Mouse (Mus musculus) left cerebral cortex, postnatal 14 days (tissue): ENCODE results near the gene Alkbh6. TPM values are rescaled to one million over a fixed set of nuclear protein-coding genes. Genes with fewer than 3 reads are reported as not detected.

Experiments
- DNase-seq, 2 experiments: peaks; one replicate each; pipeline ENCODE4 v3.0.0; 2021 to 2022; ENCODE audit warnings: low spot score in 2 of 2, mixed read lengths in 1 of 2
- intact Hi-C: fragments of 180-260 bp; cut with DNase I; formaldehyde crosslinking; loops from one replicate; pipeline ENCODE4 v1.15.1; 2025
- total RNA-seq, 2 experiments: library from RNA; stranded (reverse); gene quantifications; 2 replicates each; pipeline ENCODE4 v1.2.3; 2021

Alkbh6 gene
- total RNA-seq, 2 experiments from 2014 or later, result 53.4 to 55.3 TPM

DNA sequence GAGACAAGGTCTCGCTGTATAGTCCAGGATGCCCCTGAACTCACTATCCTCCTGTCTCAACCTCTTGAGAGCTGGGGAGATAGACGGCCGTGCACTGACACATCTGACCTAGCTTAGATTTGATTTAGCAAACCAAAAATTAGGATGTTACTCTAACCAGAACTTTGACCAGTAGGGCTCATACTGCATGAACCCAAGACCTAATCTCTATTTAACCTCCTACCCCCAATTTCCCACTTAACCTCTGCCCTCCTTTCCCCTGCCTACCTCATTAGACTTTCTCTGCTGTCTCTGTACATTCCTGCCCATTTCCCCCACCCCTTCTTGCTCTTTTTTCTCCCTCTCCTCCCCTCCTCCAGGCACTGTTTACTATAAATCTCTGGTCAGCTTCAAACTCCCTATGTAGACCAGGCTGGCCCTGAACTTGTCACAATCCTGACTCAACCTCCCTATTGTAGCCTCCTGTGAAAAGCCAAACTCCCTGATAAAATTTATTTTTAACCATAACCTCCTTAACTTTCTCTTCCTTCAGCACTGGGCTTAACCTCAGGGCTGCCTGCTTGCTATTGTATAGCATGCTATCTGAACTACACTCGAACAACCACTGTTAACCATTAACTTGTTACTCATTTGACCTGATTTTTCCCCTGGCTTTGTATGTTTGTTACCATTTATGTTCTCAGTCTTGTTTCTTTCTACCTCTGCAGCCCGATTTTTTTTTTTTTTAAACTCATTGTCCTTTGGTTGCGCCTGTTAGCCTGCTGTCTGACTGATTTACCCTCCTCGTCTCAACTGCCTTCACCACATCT lies 50.1 kb downstream of the Alkbh6 start:
- intact Hi-C loops, result no loop called here
- no peak for DNase-seq

DNA sequence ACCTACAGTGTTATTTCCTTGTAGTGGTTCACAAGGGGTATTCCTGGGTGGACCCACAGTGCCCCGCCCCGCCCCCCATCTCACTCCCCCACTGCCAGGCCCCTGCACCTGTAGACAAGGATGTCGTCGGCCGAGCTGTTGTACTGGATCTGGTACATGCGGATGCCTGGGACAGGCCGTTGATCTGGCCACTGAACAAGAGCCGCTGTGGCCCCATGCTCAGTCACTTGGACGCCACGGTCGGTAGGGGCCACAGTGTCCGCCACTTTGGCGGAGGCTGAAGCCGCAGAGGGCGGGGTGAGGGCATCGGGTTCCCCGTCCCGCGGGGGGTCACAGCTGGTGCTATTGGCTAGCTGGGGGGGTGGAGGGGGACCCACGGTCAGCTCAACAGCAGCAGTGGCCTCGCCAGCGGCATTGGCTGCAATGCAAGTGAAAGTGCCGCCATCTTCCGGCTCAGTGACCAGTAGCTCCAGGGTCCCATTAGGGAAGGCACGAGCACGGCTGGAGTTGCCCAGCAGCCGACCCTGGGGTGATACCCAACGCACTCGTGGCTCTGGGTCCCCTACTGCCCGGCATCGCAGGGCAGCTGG lies 50.9 kb downstream of the Alkbh6 start:
- DNase-seq, result no peak
- intact Hi-C loops, result no loop called here

DNA sequence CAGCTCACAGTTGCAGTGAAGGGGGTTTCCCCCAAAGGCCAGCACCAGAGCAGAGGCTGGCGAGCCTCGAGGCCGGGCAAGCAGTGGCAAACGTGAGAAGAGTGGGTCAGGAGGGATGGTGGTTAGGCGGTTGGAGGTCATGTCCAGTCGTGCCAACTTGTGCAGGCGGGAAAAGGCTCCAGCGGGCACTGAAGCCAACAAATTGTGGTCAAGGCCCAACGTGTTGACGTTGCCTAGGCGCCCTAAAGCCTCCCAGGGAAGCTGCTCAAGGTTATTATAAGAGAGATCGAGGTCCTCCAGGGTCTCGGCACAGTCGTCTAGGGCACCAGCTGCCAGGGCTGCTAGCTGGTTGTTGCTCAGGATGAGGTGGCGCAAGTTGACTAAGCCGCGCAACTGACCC lies 51.5 kb downstream of the Alkbh6 start:
- intact Hi-C loops, result no loop called here
- no peak for DNase-seq

DNA sequence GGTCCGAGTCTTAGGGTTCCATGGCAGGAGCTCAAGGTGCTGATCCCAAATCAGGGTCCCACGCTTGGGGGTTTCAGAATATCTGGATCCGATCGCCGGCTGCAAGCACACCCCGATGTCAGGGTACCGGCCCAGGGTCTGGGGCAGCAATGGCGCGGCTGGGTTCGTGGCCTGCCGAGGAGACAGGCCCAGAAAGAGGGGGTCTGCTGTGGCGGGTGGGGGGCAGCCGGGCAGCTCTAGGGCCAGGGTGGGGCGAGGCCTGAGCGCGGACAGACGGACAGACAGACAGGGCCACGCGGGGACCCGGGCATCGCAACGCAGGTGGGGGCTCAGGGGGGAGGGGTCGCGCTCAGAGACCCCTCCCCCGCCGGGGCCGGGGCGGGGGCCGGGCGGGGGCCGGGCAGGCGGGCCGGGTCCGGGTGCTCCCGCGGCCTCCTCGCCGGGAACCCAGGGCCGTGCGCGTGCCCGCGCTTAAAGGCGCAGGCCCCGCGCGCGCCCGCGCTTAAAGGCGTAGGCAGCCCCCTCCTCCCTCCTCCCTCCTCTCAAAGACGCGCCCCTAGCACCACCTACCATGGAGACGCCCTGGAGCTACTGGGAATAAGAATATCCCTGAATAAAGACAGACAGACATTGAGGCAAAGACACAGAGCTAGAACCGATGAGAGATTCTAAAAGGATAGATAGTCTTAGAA lies 54.3 kb downstream of the Alkbh6 start, which contains the start of gene Lrfn3:
Lrfn3 (minus strand) TSS at position 121 of the 692 bp plus-strand sequence.
- intact Hi-C loops, result no loop called here
- DNase-seq, result peak; percentile 77

DNA sequence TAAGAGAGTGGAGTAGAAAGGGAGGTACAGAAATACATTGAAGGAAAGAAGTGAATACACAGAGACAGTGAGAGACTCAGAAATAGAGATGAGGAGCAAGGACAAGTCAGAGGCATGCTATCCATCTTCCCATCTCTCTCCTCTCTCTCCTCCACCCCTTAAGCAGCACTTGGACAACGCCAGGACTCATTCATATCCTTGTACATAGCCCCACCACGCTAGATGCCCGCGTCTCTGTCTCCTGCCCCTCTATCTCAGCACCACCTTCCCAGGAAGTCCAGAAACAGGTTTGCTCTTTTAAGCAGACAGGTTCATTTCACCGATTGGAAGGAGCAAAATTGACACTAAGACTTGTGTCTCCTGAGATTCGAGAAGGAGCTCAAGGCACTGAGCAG lies 54.8 kb downstream of the Alkbh6 start:
- no peak for DNase-seq
- intact Hi-C loops, result no loop called here

Other genes starting within 250 kb of the Alkbh6 start
- 1 to 10 TPM; 2.7 to 4.3 TPM for gene Zfp82, start 235.8 kb upstream of the Alkbh6 start, total RNA-seq
- under 1 TPM in 1 of 2 experiments, not detected in 1; 0.59 TPM for gene Gm26920, start 218.3 kb upstream of the Alkbh6 start, total RNA-seq
- 1 to 10 TPM; 5.6 to 6.5 TPM for gene Zfp566, start 218.2 kb upstream of the Alkbh6 start, total RNA-seq
- gene Zfp260, start 213.9 kb upstream of the Alkbh6 start, total RNA-seq, result 10 to 100 TPM; 54.8 to 67.7 TPM
- gene Zfp382, start 186.8 kb upstream of the Alkbh6 start, total RNA-seq, result 10 to 100 TPM; 29.8 to 35.3 TPM
- 10 to 100 TPM; 45.7 to 47.1 TPM for gene Zfp146, start 139.0 kb upstream of the Alkbh6 start, total RNA-seq
- gene Cox7a1, start 124.6 kb upstream of the Alkbh6 start, total RNA-seq, result 1 to 10 TPM; 3.4 to 4.9 TPM
- 100 to 1,000 TPM; 194 to 196 TPM for gene Capns1, start 109.9 kb upstream of the Alkbh6 start, total RNA-seq
- 10 to 100 TPM; 55.8 to 59.8 TPM for gene Polr2i, start 76.8 kb upstream of the Alkbh6 start, total RNA-seq
- 100 to 1,000 TPM; 149 to 153 TPM for gene Tbcb, start 76.4 kb upstream of the Alkbh6 start, total RNA-seq
- gene Ovol3, start 73.0 kb upstream of the Alkbh6 start, total RNA-seq, result not detected
- gene Thap8, start 28.6 kb upstream of the Alkbh6 start, total RNA-seq, result under 1 TPM in 1 of 2 experiments, not detected in 1; 0.26 TPM
- gene Wdr62, start 28.3 kb upstream of the Alkbh6 start, total RNA-seq, result 1 to 10 TPM; 1.2 to 2.0 TPM
- gene Clip3, start 17.0 kb upstream of the Alkbh6 start, total RNA-seq, result 100 to 1,000 TPM; 499 to 503 TPM
- 1 to 10 TPM; 6.9 to 8.2 TPM for gene Syne4, start 6.1 kb downstream of the Alkbh6 start, total RNA-seq
- gene E130208F15Rik, start 13.0 kb downstream of the Alkbh6 start, total RNA-seq, result under 1 TPM; 0.40 to 0.44 TPM
- gene Sdhaf1, start 15.2 kb downstream of the Alkbh6 start, total RNA-seq, result 10 to 100 TPM in 1 of 2 experiments, 1 to 10 TPM in 1; 7.3 to 10.2 TPM
- gene Lrfn3, start 54.1 kb downstream of the Alkbh6 start, total RNA-seq, result 10 to 100 TPM; 39.1 to 42.5 TPM
- 10 to 100 TPM; 24.9 to 26.1 TPM for gene Tyrobp, start 105.0 kb downstream of the Alkbh6 start, total RNA-seq
- gene Hcst, start 111.1 kb downstream of the Alkbh6 start, total RNA-seq, result 1 to 10 TPM in 1 of 2 experiments, not detected in 1; 2.6 TPM
- 1 to 10 TPM; 2.8 to 4.2 TPM for gene Nfkbid, start 113.0 kb downstream of the Alkbh6 start, total RNA-seq
- gene Aplp1, start 136.8 kb downstream of the Alkbh6 start, total RNA-seq, result 1,000 to 10,000 TPM; 1,098 to 1,148 TPM
- 1 to 10 TPM; 6.1 to 8.0 TPM for gene Kirrel2, start 149.0 kb downstream of the Alkbh6 start, total RNA-seq
- under 1 TPM; 0.35 to 0.53 TPM for gene Nphs1, start 149.6 kb downstream of the Alkbh6 start, total RNA-seq
- not detected for gene Prodh2, start 184.9 kb downstream of the Alkbh6 start, total RNA-seq
- gene Arhgap33, start 226.3 kb downstream of the Alkbh6 start, total RNA-seq, result 100 to 1,000 TPM; 233 to 246 TPM
- 10 to 100 TPM in 1 of 2 experiments, 1 to 10 TPM in 1; 5.3 to 10.8 TPM for gene Hspb6, start 243.5 kb downstream of the Alkbh6 start, total RNA-seq
- gene Proser3, start 243.6 kb downstream of the Alkbh6 start, total RNA-seq, result 1 to 10 TPM; 2.7 to 3.8 TPM